Mouse (Mus musculus) ES-E14 (cell line): Measurements from ENCODE around the gene Moxd1.

ENCODE experiments used
- HCFC1 ChIP-seq: IDR thresholded peaks from 2 replicates; pipeline ENCODE4 v1.6.1; 2012; ENCODE audit warnings: low read length, inconsistent platforms, borderline replicate concordance; ENCODE audit not compliant: insufficient read depth
- MAFK ChIP-seq: IDR thresholded peaks from 2 replicates; pipeline ENCODE4 v1.6.1; 2014; ENCODE audit warnings: mild to moderate bottlenecking, low read depth, low read length, inconsistent platforms; ENCODE audit not compliant: insufficient read depth

DNA sequence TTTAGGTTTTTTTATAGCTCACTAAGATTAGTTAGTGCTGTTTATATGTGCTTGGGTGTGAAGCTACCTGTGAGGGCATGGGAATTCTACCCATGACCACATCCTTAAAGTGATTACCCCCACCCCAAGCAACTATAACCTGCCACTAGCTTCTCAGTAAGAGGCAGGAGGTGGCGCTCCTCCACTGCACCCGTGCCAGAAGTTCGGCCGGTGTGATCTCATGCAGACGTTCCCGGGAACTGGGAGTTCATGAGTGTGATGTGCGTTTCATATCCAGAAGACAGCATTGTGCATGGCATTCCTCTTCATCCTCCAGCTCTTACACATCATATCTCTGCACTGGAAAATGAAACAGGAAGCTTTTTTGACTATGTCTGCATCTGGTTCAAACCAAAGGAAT, 32.9 kb upstream of the Moxd1 start:
- TF ChIP-seq MAFK = no peak
- no peak for TF ChIP-seq HCFC1
